Mouse (Mus musculus): Measurements from ENCODE around the gene Klhl10. TPM values are rescaled to one million over a fixed set of nuclear protein-coding genes. Genes with fewer than 3 reads are reported as not detected.
A peak's percentile ranks its signal among the peaks of the same experiment; 100 is the strongest.

Klhl10 gene
- total and polyA plus RNA-seq, 2 experiments from 2014 or later, result 0.22 to 0.65 TPM

DNA sequence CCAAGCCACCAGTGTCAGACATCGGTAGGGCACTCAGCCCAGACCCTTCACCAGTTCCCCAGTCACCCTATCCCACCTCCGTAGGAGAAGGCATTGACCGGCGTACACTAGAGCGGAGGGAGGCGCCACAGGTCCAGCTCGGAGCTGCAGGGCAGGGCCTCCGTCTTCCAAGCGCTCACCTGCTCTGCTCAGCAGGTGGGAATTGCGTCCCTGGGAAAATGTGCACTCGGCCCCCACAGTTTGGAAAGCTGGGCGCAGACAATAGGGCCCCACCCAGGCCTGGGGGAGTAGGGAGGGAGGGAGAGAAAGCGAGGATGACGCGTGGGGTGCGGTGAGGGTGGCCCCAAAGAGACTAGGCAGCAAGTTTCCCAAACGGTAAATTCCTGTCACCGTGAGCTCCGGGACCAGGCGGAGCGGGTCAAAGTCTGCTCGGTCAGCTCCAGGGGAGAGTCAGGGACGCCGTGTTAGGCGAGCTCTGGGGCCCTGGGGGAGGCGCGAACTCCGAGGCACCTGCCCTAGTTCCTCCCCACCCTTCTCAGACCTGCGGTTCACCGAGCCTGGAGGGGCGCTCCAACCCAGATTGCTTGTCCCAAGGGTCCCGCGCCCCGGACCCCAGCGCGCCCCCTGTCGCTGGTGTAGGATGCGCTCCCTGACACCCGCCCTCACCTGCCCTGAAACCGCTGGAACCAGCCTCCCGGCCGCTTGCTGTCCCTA, 44.7 kb upstream of the Klhl10 start:
- Histone ChIP-seq H3K36me3 (ENCODE audit: insufficient read depth, low read length) (no peaks in the 10 kb centered on the region), H3K4me1 (ENCODE audit: insufficient read depth, low read length) (peaks cover 17% of the 10 kb centered on the region), H3K4me2 (ENCODE audit: low read depth, low read length, poor library complexity, severe bottlenecking) (peak overlapping the region; percentile 79), H3K9ac (replicated peaks; ENCODE audit: low read length, poor library complexity, severe bottlenecking) (peak overlapping the region; percentile 80), H3K4me3 (ENCODE audit: low read depth, low read length) (peak overlapping the region; percentile 86), H3K27me3 (ENCODE audit: insufficient read depth, low read length) (no peaks in the 10 kb centered on the region), H3K27ac (ENCODE audit: low read depth, low read length) (peak overlapping the region; percentile 75), H3K9me3 (ENCODE audit: low read length) (no peaks in the 10 kb centered on the region)
- under 1% methylated on average over 41 of the region's 42 CpGs for WGBS
- ATAC-seq (ENCODE audit: low FRiP score) (no peak; the same call in none of the 2 replicates), DNase-seq (ENCODE audit: low spot score) (peak; percentile 12)
- peak; percentile 65 for TF ChIP-seq CTCF (IDR thresholded peaks at IDR 0.05)

DNA sequence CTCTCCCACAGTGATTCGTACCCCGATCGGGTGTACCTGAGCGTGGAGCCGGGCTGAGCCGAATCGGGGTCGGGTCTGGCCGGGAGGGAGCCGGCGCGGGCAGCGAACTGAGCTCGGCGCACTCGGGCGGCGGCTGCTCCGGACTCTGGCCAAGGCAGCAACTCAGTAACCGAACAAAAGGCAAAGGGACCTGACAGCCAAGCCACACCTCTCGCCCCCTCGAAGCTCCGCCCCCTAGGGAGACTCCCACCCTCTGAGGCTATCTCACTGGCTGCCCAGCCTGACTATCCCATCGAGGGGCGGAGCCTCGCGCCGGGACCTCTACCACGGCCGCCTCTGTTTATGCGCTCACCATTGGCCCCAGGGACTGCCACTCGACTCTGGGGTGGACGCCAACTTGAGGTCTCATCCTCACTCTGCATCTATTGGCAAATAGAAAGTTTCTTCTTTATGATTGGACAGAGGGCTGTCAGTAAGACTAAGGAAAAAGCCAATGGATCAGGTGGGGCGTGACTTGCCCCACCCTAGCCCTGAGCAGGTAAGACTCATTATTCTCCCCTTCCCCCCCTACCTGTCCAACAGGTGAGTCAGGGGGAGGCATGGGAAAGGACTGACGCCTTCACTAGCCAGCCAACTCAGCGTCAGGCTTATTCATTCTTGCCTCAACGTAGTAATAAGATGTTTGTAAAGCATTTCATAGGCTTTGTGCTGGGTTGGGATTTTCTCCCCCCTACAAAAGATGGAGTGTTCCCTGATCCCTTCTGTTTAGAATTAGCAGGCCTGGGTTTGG, 43.9 kb upstream of the Klhl10 start, which contains the start of gene Jup:
Gene Jup, minus strand, starts transcription at position 164 of the 790 bp plus-strand sequence.
- ATAC-seq (ENCODE audit: low FRiP score), result peak; percentile 99
- Histone ChIP-seq H3K4me3 (ENCODE audit: low read depth, low read length) (peak within 1 kb of the TSS; percentile 86), H3K27ac (ENCODE audit: low read depth, low read length) (peak within 1 kb of the TSS; percentile 75), H3K9ac (replicated peaks; ENCODE audit: low read length, poor library complexity, severe bottlenecking) (peak within 1 kb of the TSS; percentile 80), H3K4me1 (ENCODE audit: insufficient read depth, low read length) (peaks cover 17% of the 10 kb centered on the region), H3K27me3 (ENCODE audit: insufficient read depth, low read length) (no peaks in the 10 kb centered on the region), H3K36me3 (ENCODE audit: insufficient read depth, low read length) (no peaks in the 10 kb centered on the region), H3K4me2 (ENCODE audit: low read depth, low read length, poor library complexity, severe bottlenecking) (peak within 1 kb of the TSS; percentile 79), H3K9me3 (ENCODE audit: low read length) (no peaks in the 10 kb centered on the region)
- DNase-seq (ENCODE audit: low spot score), result peak; percentile 100
- 1% methylated on average over 36 of the region's 37 CpGs for WGBS
- TF ChIP-seq CTCF (IDR thresholded peaks at IDR 0.05), result no peak; the same call in 1 of the 2 replicates

DNA sequence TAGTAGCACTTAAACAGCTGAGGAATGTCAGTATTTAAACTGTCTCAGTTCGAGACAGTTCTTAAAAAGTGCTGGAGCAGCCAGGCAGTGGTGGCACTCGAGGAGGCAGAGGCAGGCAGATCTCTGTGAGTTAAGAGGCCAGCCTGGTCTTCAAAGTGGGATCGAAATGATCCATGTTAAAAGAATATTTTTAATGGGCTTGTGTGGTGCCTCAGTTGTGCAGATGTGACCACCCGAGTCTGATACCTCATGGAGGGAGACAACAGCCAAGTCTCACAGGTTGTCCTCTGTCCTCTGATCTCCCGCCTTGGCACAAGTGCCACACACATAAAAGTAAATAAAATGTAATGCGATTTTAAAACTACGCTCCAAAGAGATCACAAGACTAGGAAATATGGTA, 43.2 kb upstream of the Klhl10 start:
- TF ChIP-seq CTCF (IDR thresholded peaks at IDR 0.05), result no peak
- Histone ChIP-seq H3K36me3 (ENCODE audit: insufficient read depth, low read length) (no peaks in the 10 kb centered on the region), H3K27ac (ENCODE audit: low read depth, low read length) (peak overlapping the region; percentile 27; the same call in 1 of the 2 replicates), H3K27me3 (ENCODE audit: insufficient read depth, low read length) (no peaks in the 10 kb centered on the region), H3K9ac (replicated peaks; ENCODE audit: low read length, poor library complexity, severe bottlenecking) (no peak overlapping the region), H3K4me1 (ENCODE audit: insufficient read depth, low read length) (peaks cover 17% of the 10 kb centered on the region), H3K4me2 (ENCODE audit: low read depth, low read length, poor library complexity, severe bottlenecking) (peak overlapping the region; percentile 79; the same call in 1 of the 2 replicates), H3K4me3 (ENCODE audit: low read depth, low read length) (no peak overlapping the region), H3K9me3 (ENCODE audit: low read length) (no peaks in the 10 kb centered on the region)
- no peak for ATAC-seq (ENCODE audit: low FRiP score)
- DNase-seq (ENCODE audit: low spot score), result no peak
- 93% methylated on average over 7 of the region's 7 CpGs for WGBS

DNA sequence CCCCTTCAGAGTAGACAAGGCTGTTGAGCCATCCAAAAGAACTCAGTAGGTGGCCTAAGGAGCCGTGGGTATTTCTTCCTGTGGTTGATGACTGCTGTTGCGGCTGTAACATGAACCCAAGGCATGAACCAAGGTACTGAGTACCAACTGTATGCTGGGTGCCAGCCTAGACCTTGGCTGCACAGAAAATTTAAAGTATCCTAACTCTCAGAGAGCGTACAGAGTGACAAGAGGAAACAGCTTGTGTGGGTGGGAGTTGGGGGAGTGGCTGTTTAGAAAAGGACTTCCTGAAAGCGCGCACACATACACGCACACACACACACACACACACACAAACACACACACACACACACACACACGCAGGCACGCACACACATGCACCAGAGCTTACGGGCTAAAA, 42.4 kb upstream of the Klhl10 start:
- TF ChIP-seq CTCF (IDR thresholded peaks at IDR 0.05), result no peak
- Histone ChIP-seq H3K36me3 (ENCODE audit: insufficient read depth, low read length) (no peaks in the 10 kb centered on the region), H3K27ac (ENCODE audit: low read depth, low read length) (no peak overlapping the region), H3K4me1 (ENCODE audit: insufficient read depth, low read length) (peaks cover 17% of the 10 kb centered on the region), H3K9me3 (ENCODE audit: low read length) (no peaks in the 10 kb centered on the region), H3K9ac (replicated peaks; ENCODE audit: low read length, poor library complexity, severe bottlenecking) (no peak overlapping the region), H3K4me2 (ENCODE audit: low read depth, low read length, poor library complexity, severe bottlenecking) (no peak overlapping the region), H3K27me3 (ENCODE audit: insufficient read depth, low read length) (no peaks in the 10 kb centered on the region), H3K4me3 (ENCODE audit: low read depth, low read length) (no peak overlapping the region)
- 81% methylated on average over 9 of the region's 9 CpGs for WGBS
- no peak for DNase-seq (ENCODE audit: low spot score)
- no peak for ATAC-seq (ENCODE audit: low FRiP score)

DNA sequence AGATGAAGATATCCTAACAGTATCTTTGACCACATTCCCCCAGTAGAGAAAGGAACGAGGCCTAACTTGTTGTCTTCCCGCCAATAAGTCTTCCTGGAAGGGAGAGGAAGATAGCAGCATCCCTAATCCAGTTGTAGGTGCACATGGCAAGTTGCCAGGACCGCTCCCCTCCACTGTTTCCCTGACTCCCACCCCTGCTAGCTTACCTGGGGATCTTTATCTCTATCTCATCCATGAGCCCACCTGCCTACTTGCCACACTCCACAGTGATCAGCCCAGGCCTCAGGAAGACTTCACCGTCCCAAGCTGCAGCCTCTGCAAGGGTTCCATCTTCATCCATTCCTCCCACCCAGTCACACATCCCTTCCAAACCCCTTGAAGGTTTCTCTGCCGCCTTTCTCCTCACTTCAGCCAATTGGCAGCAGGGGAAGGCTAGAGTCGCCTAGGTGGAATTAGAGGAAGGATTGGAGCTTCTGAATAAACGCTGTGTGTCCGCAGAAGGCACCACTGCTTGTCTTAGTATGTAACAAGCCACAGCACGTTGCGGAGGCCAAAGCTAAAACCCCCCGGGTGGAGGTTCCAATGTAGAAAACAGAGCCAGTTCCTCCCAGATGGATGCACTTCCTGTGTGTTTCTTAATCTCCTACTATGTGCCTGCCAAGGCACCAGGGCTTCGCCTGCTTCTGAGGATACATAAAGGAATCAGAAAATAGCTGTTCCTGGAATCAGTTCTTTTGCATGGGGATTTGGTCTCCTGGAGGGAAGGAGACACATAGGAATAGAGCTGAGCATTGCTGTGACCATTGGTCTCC, 41.8 kb upstream of the Klhl10 start:
- ATAC-seq (ENCODE audit: low FRiP score) (no peak), DNase-seq (ENCODE audit: low spot score) (no peak)
- no peaks in the 10 kb centered on the region for H3K9me3 ChIP-seq (ENCODE audit: low read length)
- TF ChIP-seq CTCF (IDR thresholded peaks at IDR 0.05), result no peak
- H3K4me3 ChIP-seq (ENCODE audit: low read depth, low read length), result no peak overlapping the region
- H3K9ac ChIP-seq (replicated peaks; ENCODE audit: low read length, poor library complexity, severe bottlenecking), result no peak overlapping the region
- peaks cover 15% of the 10 kb centered on the region for H3K4me1 ChIP-seq (ENCODE audit: insufficient read depth, low read length)
- no peaks in the 10 kb centered on the region for H3K36me3 ChIP-seq (ENCODE audit: insufficient read depth, low read length)
- H3K27ac ChIP-seq (ENCODE audit: low read depth, low read length), result no peak overlapping the region
- WGBS, result 74% methylated on average over 12 of the region's 12 CpGs
- no peaks in the 10 kb centered on the region for H3K27me3 ChIP-seq (ENCODE audit: insufficient read depth, low read length)
- no peak overlapping the region for H3K4me2 ChIP-seq (ENCODE audit: low read depth, low read length, poor library complexity, severe bottlenecking)
